Mouse (Mus musculus): ENCODE results near the gene Tcfl5. TPM values are rescaled to one million over a fixed set of nuclear protein-coding genes. Genes with fewer than 3 reads are reported as not detected.
A peak's percentile ranks its signal among the peaks of the same experiment; 100 is the strongest.

Tcfl5 gene
- polyA plus RNA-seq, 1 experiment from 2014 or later = 0.15 TPM

DNA sequence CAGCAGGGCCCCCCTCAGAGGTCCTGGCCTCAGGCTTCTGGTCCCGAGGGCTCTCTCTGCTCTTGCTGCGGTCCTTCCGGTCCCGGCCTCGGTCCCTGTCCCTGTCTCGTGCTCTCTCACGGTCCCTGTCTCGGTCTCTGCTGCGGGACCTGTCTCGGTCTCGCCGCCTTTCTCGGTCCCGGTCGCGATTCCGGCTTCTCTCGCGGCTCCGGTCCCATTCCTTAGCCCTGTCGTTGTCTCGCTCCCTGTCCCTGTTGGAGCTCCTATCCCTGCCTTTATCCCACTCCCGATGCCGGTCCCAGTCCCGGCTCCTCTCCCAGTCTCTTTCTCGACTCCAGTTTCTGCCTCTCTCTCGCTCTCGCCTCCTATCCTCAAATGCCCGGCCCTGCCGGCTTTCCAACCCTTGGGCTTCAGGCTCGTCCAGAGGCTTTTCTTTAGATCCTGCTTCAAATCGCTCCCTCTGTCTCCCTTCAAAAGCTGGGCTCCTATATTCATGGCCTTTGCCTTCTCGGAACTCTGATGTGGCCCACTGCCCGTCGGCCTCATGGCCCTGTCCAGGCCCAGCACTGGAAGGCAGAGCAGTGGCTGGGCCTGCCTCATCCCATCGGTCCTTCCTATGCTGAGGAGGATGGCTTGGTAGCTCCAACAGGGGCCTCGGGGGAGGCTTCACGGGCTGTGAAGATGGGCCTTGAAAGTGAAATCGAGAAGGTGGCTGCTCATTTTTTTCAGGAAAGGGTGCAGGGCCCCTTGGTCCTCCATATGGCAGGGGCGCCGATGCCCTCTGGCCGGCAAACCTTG lies 17.0 kb upstream of the Tcfl5 start:
- ATAC-seq (no peak), DNase-seq (ENCODE audit: low spot score) (no peak)
- peak overlapping the region; percentile 34 for H3K4me2 ChIP-seq (ENCODE audit: low read length)
- no peak overlapping the region for H3K27ac ChIP-seq (ENCODE audit: low read depth, low read length)
- WGBS = 30% methylated on average over 42 of the region's 42 CpGs
- H3K36me3 ChIP-seq (ENCODE audit: control insufficient read depth, insufficient read depth, low read length) = peaks cover 24% of the 10 kb centered on the region
- H3K27me3 ChIP-seq (replicated peaks; ENCODE audit: control insufficient read depth, insufficient read depth, low read length) = no peaks in the 10 kb centered on the region
- peak overlapping the region; percentile 50 for H3K9ac ChIP-seq (ENCODE audit: low read length)
- H3K4me3 ChIP-seq (ENCODE audit: low read depth, low read length) = no peak overlapping the region
- H3K4me1 ChIP-seq (ENCODE audit: control insufficient read depth, insufficient read depth, low read length) = no peaks in the 10 kb centered on the region
- H3K9me3 ChIP-seq (replicated peaks; ENCODE audit: control insufficient read depth, low read length) = no peaks in the 10 kb centered on the region

DNA sequence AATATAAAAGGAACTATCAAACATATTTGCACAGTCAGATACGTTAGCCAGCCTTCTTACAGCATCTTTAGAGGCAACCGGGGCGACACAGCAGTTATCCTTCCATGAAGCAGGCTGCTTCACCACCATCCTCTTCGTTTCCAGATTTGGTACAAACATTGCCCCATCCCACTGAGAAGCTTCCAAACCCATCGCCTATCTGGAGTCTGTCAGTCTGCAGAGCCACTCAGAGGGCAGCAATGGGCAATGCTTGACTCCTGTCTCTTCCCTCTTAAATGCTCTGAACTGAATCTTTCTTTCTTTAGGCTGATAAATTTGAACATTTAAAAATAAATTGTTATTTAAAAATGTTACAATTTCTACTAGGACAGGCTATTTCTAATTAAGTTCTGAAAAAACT lies 15.9 kb upstream of the Tcfl5 start:
- ATAC-seq = no peak
- Histone ChIP-seq H3K4me2 (ENCODE audit: low read length) (no peak overlapping the region), H3K4me3 (ENCODE audit: low read depth, low read length) (no peak overlapping the region), H3K9ac (ENCODE audit: low read length) (no peak overlapping the region), H3K36me3 (ENCODE audit: control insufficient read depth, insufficient read depth, low read length) (peaks cover 22% of the 10 kb centered on the region), H3K27ac (ENCODE audit: low read depth, low read length) (no peak overlapping the region), H3K27me3 (replicated peaks; ENCODE audit: control insufficient read depth, insufficient read depth, low read length) (no peaks in the 10 kb centered on the region), H3K9me3 (replicated peaks; ENCODE audit: control insufficient read depth, low read length) (no peaks in the 10 kb centered on the region), H3K4me1 (ENCODE audit: control insufficient read depth, insufficient read depth, low read length) (no peaks in the 10 kb centered on the region)
- DNase-seq (ENCODE audit: low spot score) = no peak
- 89% methylated on average over 5 of the region's 5 CpGs for WGBS

DNA sequence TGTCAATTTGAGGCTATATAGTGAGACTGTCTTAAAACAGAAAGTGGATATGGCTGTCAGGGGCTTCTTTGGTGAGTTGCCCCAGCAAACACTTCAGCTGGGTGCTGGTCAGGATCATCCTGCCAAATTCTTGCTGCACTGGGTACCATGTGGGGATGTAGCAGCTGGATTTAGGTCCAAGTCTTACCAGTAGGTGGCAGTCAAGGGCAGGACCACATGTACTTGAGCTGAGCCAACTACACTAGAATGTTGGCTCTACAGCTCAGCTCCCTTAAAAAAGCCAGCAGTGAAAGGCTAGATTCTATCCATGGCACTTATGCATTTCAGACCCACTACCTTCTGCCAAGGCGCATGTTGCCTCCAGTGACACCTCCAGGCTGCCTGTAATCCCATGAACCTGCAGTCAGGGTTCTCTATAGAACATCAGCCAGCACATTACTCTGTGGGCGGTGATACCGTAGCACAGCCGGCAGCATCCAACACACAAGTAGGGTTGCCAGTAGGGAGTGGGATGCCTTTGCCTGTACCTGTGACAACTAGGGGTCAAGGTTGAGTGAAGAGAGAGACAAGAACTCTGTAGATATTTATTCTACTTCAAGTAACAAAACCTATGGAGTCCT lies 15.0 kb upstream of the Tcfl5 start:
- DNase-seq (ENCODE audit: low spot score) (peak; percentile 84), ATAC-seq (peak; percentile 68)
- H3K4me3 ChIP-seq (ENCODE audit: low read depth, low read length) = no peak overlapping the region
- WGBS = 77% methylated on average over 4 of the region's 4 CpGs
- H3K9ac ChIP-seq (ENCODE audit: low read length) = no peak overlapping the region
- H3K4me2 ChIP-seq (ENCODE audit: low read length) = no peak overlapping the region
- H3K27ac ChIP-seq (ENCODE audit: low read depth, low read length) = no peak overlapping the region
- H3K4me1 ChIP-seq (ENCODE audit: control insufficient read depth, insufficient read depth, low read length) = no peaks in the 10 kb centered on the region
- H3K27me3 ChIP-seq (replicated peaks; ENCODE audit: control insufficient read depth, insufficient read depth, low read length) = no peaks in the 10 kb centered on the region
- no peaks in the 10 kb centered on the region for H3K9me3 ChIP-seq (replicated peaks; ENCODE audit: control insufficient read depth, low read length)
- H3K36me3 ChIP-seq (ENCODE audit: control insufficient read depth, insufficient read depth, low read length) = peaks cover 22% of the 10 kb centered on the region

DNA sequence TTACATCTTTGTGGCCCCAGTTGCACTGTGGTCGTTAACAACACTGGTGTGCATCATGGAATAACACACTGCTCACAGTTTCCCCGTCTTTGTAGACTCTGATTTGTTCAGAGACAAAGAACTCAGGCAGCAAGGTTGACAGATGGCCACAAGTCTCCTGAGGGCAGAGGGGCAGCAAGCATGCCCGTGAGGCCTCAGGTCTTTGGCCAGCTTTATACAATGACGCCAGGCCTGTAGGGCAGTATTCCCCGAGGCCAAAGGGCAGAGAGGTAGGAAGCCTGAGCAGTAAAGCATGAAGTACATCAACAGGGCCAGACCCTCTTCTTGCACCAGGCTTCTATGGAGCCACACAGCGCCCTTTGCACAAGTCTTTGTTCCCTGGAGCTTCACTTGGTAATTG lies 12.6 kb upstream of the Tcfl5 start:
- no peaks in the 10 kb centered on the region for H3K4me1 ChIP-seq (ENCODE audit: control insufficient read depth, insufficient read depth, low read length)
- whole genome bisulfite sequencing = 48% methylated on average over 6 of the region's 6 CpGs
- no peak overlapping the region for H3K4me2 ChIP-seq (ENCODE audit: low read length)
- no peak overlapping the region for H3K27ac ChIP-seq (ENCODE audit: low read depth, low read length)
- no peak overlapping the region for H3K9ac ChIP-seq (ENCODE audit: low read length)
- no peak overlapping the region for H3K4me3 ChIP-seq (ENCODE audit: low read depth, low read length)
- DNase-seq (ENCODE audit: low spot score) = no peak
- no peak for ATAC-seq
- no peaks in the 10 kb centered on the region for H3K36me3 ChIP-seq (ENCODE audit: control insufficient read depth, insufficient read depth, low read length)
- no peaks in the 10 kb centered on the region for H3K27me3 ChIP-seq (replicated peaks; ENCODE audit: control insufficient read depth, insufficient read depth, low read length)
- H3K9me3 ChIP-seq (replicated peaks; ENCODE audit: control insufficient read depth, low read length) = no peaks in the 10 kb centered on the region

DNA sequence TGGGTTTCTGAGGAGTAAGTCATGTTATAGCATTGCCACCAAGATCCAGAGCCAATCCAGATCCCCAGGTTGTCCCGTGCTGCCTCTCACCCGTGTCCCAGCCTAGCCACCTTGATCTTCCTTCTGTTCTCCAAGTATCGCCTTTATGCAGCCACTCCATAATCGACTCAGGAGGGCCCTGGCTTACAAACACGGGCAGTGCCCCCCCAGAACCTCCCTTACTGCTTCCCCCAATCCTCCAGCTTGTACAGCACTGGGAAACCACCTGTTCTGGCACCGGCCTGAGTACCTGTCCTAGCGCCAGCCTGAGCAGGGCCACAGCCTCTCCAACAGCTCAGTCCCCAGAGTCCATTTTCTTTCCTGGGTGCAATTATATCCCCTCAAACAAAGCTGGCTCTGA lies 12.2 kb upstream of the Tcfl5 start:
- ATAC-seq (no peak), DNase-seq (ENCODE audit: low spot score) (no peak)
- no peak overlapping the region for H3K4me2 ChIP-seq (ENCODE audit: low read length)
- H3K27ac ChIP-seq (ENCODE audit: low read depth, low read length) = no peak overlapping the region
- H3K27me3 ChIP-seq (replicated peaks; ENCODE audit: control insufficient read depth, insufficient read depth, low read length) = no peaks in the 10 kb centered on the region
- no peaks in the 10 kb centered on the region for H3K4me1 ChIP-seq (ENCODE audit: control insufficient read depth, insufficient read depth, low read length)
- H3K9me3 ChIP-seq (replicated peaks; ENCODE audit: control insufficient read depth, low read length) = no peaks in the 10 kb centered on the region
- H3K4me3 ChIP-seq (ENCODE audit: low read depth, low read length) = no peak overlapping the region
- no peaks in the 10 kb centered on the region for H3K36me3 ChIP-seq (ENCODE audit: control insufficient read depth, insufficient read depth, low read length)
- WGBS = 76% methylated on average over 7 of the region's 7 CpGs
- H3K9ac ChIP-seq (ENCODE audit: low read length) = no peak overlapping the region

DNA sequence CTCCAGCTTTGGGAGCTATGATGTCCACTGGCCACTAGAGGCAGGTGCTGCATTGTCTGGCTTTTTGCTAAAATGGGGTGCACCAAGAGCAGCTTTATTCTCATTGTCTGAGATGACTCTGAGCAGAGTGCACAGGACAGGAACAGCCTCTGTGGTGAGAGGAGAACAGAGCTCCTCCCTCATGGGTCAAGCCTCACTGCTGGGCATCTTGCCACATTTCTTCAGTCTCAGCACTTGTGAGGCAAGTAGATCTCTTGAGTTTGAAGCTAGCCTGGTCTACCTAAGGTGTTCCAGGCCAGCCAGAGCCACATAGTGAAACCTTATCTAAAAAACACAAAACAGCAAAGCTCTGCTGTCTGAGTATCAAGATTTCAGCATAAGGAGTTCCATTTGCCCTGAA lies 4.3 kb upstream of the Tcfl5 start:
- Histone ChIP-seq H3K4me2 (ENCODE audit: low read length) (no peak overlapping the region), H3K27me3 (replicated peaks; ENCODE audit: control insufficient read depth, insufficient read depth, low read length) (peaks cover 14% of the 10 kb centered on the region), H3K9me3 (replicated peaks; ENCODE audit: control insufficient read depth, low read length) (peaks cover 12% of the 10 kb centered on the region), H3K36me3 (ENCODE audit: control insufficient read depth, insufficient read depth, low read length) (no peaks in the 10 kb centered on the region), H3K27ac (ENCODE audit: low read depth, low read length) (no peak overlapping the region), H3K4me3 (ENCODE audit: low read depth, low read length) (no peak overlapping the region), H3K9ac (ENCODE audit: low read length) (no peak overlapping the region), H3K4me1 (ENCODE audit: control insufficient read depth, insufficient read depth, low read length) (no peaks in the 10 kb centered on the region)
- DNase-seq (ENCODE audit: low spot score) (no peak), ATAC-seq (no peak)

DNA sequence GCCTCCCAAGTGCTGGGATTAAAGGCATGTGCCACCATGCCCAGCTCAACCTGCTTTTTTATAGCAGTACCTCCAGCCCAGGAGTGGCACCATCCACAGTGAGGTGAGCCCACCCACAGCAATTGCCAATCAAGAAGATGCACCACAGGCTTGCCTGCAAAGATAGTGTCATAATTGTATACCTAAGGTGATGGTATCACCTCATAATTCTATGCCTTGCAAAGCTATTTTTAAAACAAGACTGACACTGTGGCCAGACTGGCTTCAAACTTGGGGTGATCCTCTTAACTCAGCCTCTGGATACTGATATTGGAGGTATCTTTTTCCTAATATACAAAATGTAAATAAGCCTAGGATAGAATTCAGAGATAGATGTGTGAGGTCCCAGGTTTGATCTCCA lies 1.1 kb upstream of the Tcfl5 start:
- Histone ChIP-seq H3K9ac (ENCODE audit: low read length) (no peak overlapping the region), H3K4me3 (ENCODE audit: low read depth, low read length) (no peak overlapping the region), H3K27ac (ENCODE audit: low read depth, low read length) (no peak overlapping the region), H3K4me1 (ENCODE audit: control insufficient read depth, insufficient read depth, low read length) (no peaks in the 10 kb centered on the region), H3K27me3 (replicated peaks; ENCODE audit: control insufficient read depth, insufficient read depth, low read length) (peaks cover 37% of the 10 kb centered on the region), H3K36me3 (ENCODE audit: control insufficient read depth, insufficient read depth, low read length) (no peaks in the 10 kb centered on the region), H3K4me2 (ENCODE audit: low read length) (no peak overlapping the region), H3K9me3 (replicated peaks; ENCODE audit: control insufficient read depth, low read length) (peaks cover 12% of the 10 kb centered on the region)
- no peak for ATAC-seq
- DNase-seq (ENCODE audit: low spot score) = no peak

DNA sequence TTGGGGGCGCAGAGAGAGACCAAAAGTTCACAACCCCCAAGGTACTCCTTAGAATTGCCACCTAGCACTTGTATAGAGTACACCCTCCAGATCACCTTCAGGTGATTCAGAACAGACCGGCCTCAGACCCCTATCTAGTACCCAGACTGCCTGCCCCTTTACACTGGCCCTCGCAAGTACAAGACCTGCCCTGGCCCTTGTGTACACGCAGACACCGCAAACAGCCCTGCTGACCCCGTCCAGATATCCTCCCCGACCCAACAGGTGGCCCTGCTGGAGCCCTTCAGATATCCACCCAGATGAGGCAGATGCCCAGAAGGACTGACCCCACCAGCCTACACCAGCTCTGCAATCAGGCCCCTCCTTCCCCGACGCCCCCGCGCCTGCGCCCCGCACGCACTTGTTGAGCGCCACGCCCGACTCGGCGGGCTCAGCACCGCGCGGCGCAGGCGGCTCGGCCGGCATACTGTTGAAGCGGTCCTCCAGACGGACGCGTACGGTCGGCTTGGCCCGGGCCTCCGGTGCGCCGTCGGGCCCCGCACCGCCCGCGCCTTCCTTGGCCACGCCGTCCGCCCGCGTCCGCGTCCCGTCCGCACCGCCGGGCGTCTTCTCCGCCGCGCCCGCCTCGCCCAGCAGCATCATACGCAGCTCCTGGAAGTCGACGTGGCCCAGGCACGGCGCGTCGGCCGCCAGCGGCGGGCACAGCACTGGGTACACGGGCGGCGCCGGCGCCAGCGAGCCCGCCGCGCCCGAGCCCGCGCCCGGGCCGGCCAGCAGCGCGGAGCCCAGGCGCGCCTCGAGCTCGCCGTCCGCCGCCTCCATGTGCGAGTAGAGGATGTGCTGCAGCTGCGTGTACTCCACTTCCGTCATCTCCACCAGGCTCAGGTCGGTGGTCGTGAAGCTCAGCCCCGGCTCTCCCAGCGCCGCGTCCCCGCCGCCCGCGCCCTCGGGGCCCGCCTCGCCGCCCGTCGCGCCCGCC lies 643 bp downstream of the Tcfl5 start:
- H3K4me2 ChIP-seq (ENCODE audit: low read length) = peak overlapping the region; percentile 41
- peaks cover 12% of the 10 kb centered on the region for H3K9me3 ChIP-seq (replicated peaks; ENCODE audit: control insufficient read depth, low read length)
- H3K9ac ChIP-seq (ENCODE audit: low read length) = no peak overlapping the region
- ATAC-seq (0 out of 2 replicates have a peak, but pooled peaks have one; percentile 26), DNase-seq (ENCODE audit: low spot score) (no peak)
- no peak overlapping the region for H3K27ac ChIP-seq (ENCODE audit: low read depth, low read length)
- H3K4me1 ChIP-seq (ENCODE audit: control insufficient read depth, insufficient read depth, low read length) = no peaks in the 10 kb centered on the region
- under 1% methylated on average over 98 of the region's 112 CpGs for WGBS
- H3K4me3 ChIP-seq (ENCODE audit: low read depth, low read length) = peak overlapping the region; percentile 26
- H3K27me3 ChIP-seq (replicated peaks; ENCODE audit: control insufficient read depth, insufficient read depth, low read length) = peaks cover 37% of the 10 kb centered on the region
- no peaks in the 10 kb centered on the region for H3K36me3 ChIP-seq (ENCODE audit: control insufficient read depth, insufficient read depth, low read length)
